Mouse (Mus musculus): ENCODE results near the gene Dusp22. TPM values are rescaled to one million over a fixed set of nuclear protein-coding genes. Genes with fewer than 3 reads are reported as not detected.

Gene Dusp22
- polyA plus RNA-seq, 1 experiment from 2014 or later = 18.0 TPM

DNA sequence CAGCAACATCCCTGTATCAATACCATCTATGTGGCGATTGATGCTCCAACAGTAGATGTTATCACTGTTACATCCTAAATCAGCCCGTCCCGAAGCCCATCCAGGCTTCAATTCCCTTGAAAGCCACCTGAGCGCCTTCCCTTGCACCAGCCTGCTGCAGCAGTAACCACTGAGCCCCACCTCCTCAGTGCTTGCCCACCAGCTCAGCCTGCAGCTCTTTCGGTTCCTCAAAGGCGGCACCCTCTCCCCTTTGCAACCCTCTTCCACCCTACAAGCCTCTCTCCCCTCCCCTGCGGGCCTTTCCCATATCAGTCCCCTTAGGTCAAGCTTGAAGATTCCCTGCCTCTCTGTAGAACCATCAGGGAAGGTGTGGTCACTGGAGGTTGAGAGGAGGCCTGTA is 68.4 kb downstream of the Dusp22 start:
- Histone ChIP-seq H3K4me1 (peaks cover 20% of the 10 kb centered on the region), H3K36me3 (replicated peaks) (no peaks in the 10 kb centered on the region), H3K4me3 (no peak overlapping the region), H3K27ac (replicated peaks) (no peak overlapping the region), H3K27me3 (replicated peaks; ENCODE audit: low read depth, poor library complexity, severe bottlenecking) (no peaks in the 10 kb centered on the region), H3K9me3 (no peaks in the 10 kb centered on the region)
- no peak for DNase-seq (ENCODE audit: low spot score)
- 92% methylated on average over 7 of the region's 7 CpGs for WGBS

DNA sequence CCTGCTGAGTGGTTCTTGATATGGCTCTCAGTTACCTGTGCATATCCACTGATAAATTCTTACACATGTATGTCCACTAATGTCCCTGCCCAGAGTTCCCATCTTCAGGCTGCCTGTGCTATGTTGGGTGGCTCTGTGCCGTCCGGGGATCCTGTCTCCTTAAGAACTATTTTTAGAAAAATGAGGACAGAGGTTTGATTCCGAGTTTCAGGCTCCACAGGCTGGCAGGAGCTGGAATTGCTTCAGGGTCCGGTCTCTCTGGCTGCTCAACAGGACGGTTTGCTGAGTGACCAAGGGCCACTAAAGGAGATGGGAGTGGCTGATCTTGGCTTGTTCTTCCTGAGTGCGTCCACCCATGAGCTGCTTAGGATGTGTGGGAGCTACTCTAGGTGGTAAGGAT is 69.4 kb downstream of the Dusp22 start:
- WGBS = 51% methylated on average over 6 of the region's 6 CpGs
- Histone ChIP-seq H3K27ac (replicated peaks) (no peak overlapping the region), H3K4me1 (peaks cover 10% of the 10 kb centered on the region)

DNA sequence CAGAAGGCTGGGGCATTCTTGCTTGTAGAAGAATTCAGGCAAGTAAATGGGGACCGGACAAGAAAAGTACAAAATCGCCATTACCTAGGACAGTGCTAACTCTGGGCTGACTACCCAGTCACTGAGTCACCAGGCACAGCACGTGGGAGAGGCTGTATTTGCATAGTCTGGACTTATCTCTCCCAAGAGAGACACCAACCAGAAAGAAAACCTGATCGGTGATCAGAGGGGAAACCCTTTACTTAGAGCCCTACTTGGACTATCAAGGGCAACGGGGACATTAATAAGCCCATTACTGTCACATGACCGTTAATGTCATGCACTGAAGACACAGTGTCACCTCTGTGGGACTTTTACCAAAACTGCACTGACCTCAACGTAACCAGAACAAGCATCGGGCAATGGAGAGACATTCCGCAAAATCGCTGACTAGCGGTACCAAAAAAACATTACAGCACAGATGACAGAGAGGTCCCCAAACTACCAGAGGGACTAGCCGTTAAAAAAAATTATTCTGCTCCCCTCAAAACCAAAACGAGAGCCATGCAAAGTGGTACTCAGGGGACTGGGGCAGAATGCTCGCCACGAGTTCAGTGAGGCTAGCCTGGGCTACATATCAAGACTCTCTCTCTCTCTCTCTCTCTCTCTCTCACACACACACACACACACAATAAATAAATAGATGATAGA is 70.5 kb downstream of the Dusp22 start:
- no peak for DNase-seq (ENCODE audit: low spot score)
- Histone ChIP-seq H3K27me3 (replicated peaks; ENCODE audit: low read depth, poor library complexity, severe bottlenecking) (no peaks in the 10 kb centered on the region), H3K36me3 (replicated peaks) (no peaks in the 10 kb centered on the region), H3K9me3 (no peaks in the 10 kb centered on the region), H3K27ac (replicated peaks) (no peak overlapping the region), H3K4me1 (peaks cover 1% of the 10 kb centered on the region), H3K4me3 (no peak overlapping the region)
- 85% methylated on average over 15 of the region's 15 CpGs for WGBS

More for the DNA sequence above, 69.4 kb downstream of the Dusp22 start:
- H3K36me3 ChIP-seq (replicated peaks) = no peaks in the 10 kb centered on the region
- DNase-seq (ENCODE audit: low spot score) = no peak
- no peaks in the 10 kb centered on the region for H3K27me3 ChIP-seq (replicated peaks; ENCODE audit: low read depth, poor library complexity, severe bottlenecking)
- H3K4me3 ChIP-seq = no peak overlapping the region
- no peaks in the 10 kb centered on the region for H3K9me3 ChIP-seq

DNA sequence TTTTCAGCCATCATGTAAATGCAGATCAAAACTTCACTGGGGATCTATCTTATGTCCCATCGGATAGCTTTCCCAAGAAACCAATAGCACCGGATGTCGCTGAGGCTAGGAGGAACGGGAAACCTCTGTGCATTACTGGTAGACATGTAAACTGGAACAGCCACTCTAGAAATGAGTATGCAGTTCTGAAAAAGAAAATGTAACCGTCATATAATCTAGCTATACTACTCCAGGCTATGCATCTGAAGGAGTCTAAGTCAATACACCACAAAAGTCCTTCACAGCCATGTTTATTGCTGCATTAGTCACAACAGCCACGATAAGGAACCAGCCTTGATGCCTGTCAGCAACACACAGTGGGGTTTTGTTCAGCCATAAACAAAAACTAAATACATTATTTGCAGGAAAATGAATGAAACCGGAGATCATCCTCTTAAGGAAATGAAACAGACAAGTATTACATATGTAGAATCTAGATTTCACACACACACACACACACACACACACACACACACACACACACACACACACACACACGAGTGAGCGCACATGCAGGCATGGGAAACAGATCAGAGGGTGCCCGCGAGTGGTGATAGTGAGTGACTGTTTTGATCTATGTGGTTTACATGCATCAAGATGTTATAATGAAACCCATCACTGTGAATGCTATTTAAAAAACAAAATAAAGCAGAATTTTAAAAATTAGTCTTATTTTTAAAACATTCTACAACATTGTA is 73.1 kb downstream of the Dusp22 start:
- WGBS = 87% methylated on average over 11 of the region's 11 CpGs
- DNase-seq (ENCODE audit: low spot score) = no peak
- Histone ChIP-seq H3K4me1 (no peaks in the 10 kb centered on the region), H3K27me3 (replicated peaks; ENCODE audit: low read depth, poor library complexity, severe bottlenecking) (no peaks in the 10 kb centered on the region), H3K4me3 (no peak overlapping the region), H3K36me3 (replicated peaks) (no peaks in the 10 kb centered on the region), H3K27ac (replicated peaks) (no peak overlapping the region), H3K9me3 (no peaks in the 10 kb centered on the region)

DNA sequence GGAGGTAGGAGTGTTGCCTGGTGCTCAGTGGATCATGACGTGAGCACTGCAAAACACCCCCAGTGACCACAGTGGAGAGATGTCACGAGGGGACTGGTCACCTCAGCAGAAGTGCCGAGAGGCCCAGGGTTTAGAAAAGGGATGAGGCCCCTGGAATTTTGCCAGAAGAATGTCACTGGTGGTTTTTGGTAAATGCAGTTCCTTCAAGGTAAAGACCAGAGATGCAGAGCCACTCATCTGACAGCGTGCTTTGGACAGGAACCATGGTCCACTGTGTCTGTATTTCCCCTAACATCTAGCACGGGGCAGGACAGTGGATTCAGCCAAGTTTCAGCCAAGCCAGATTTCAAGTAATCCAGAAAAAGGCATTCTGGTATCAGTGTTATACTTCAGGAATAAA is 76.9 kb downstream of the Dusp22 start:
- Histone ChIP-seq H3K36me3 (replicated peaks) (no peaks in the 10 kb centered on the region), H3K4me1 (no peaks in the 10 kb centered on the region), H3K4me3 (no peak overlapping the region), H3K9me3 (no peaks in the 10 kb centered on the region), H3K27ac (replicated peaks) (no peak overlapping the region), H3K27me3 (replicated peaks; ENCODE audit: low read depth, poor library complexity, severe bottlenecking) (no peaks in the 10 kb centered on the region)
- WGBS = 83% methylated on average over 5 of the region's 5 CpGs
- DNase-seq (ENCODE audit: low spot score) = no peak

DNA sequence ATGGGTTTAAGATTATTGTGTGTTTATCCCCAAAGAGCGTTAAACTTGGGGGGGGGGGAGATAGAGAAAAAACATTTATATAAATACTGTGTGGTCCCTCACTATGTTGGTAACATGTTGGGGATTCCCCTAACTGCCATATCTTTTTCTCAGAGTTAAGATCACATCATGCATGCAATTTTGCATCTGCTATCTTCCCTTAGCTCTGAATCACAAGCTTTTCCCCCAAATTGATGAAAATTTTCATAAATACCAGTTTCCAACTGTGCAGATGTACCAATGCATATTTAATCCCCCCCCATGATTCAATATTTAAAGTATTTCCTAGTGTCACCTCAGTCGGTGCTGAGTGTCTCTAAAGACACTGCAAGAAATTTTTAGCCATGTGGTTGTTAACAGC is 77.5 kb downstream of the Dusp22 start:
- no peaks in the 10 kb centered on the region for H3K9me3 ChIP-seq
- no peaks in the 10 kb centered on the region for H3K4me1 ChIP-seq
- no peak overlapping the region for H3K4me3 ChIP-seq
- no peaks in the 10 kb centered on the region for H3K27me3 ChIP-seq (replicated peaks; ENCODE audit: low read depth, poor library complexity, severe bottlenecking)
- no peak overlapping the region for H3K27ac ChIP-seq (replicated peaks)
- H3K36me3 ChIP-seq (replicated peaks) = no peaks in the 10 kb centered on the region
- no peak for DNase-seq (ENCODE audit: low spot score)
- WGBS = 87% methylated on average over 2 of the region's 2 CpGs

DNA sequence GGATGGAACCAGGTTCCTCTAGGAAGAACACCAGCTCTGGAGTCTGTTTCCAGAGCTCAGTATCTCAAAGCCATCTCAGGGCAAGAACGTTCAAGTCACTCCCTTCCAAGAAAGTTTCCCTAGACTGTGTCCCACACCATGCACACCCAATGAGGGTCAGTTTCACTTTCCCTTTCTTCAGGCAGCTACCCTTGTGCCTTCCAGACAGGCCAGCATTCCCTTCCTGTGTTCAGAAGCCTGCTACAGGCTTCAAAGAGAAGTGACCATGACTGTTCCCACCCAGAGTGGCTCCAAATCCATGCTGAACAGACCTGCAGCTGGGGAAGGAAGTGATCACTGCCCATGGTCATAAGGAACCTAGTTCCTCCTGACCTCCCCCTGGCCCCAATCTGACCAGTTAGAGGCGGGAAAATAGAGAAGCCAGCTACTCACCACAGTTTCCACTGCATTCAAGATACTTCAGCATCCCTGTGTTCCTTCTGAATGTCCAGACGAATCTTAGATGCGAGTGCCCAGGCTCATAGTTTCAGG is 78.6 kb downstream of the Dusp22 start:
- DNase-seq (ENCODE audit: low spot score) = no peak
- Histone ChIP-seq H3K9me3 (no peaks in the 10 kb centered on the region), H3K27me3 (replicated peaks; ENCODE audit: low read depth, poor library complexity, severe bottlenecking) (no peaks in the 10 kb centered on the region), H3K4me3 (no peak overlapping the region), H3K36me3 (replicated peaks) (no peaks in the 10 kb centered on the region), H3K27ac (replicated peaks) (no peak overlapping the region), H3K4me1 (no peaks in the 10 kb centered on the region)
- WGBS = 85% methylated on average over 4 of the region's 4 CpGs

DNA sequence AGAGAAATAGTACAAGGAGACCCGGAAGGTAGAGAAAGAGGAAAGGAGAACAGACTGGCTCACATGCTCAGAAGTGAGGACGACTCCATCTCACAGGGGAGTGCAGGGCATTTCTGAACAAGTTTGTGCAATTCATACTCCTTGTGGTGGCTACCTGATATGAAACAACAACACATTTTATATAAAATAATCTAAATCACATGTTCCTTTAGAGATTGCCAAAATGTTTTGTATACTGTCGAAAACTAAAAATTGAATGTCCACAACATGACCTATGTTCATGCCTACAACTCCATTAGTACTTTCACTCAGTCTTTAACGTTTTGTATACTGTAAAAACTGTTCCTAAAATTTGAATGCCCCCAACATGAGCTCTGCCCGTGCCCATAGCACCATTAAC is 81.4 kb downstream of the Dusp22 start:
- H3K27me3 ChIP-seq (replicated peaks; ENCODE audit: low read depth, poor library complexity, severe bottlenecking) = no peaks in the 10 kb centered on the region; the same call in 1 of the 2 replicates
- no peaks in the 10 kb centered on the region for H3K9me3 ChIP-seq
- no peak overlapping the region for H3K4me3 ChIP-seq
- no peak for DNase-seq (ENCODE audit: low spot score)
- no peak overlapping the region for H3K27ac ChIP-seq (replicated peaks)
- no peaks in the 10 kb centered on the region for H3K36me3 ChIP-seq (replicated peaks)
- H3K4me1 ChIP-seq = no peaks in the 10 kb centered on the region
- 79% methylated on average over 5 of the region's 5 CpGs for WGBS

DNA sequence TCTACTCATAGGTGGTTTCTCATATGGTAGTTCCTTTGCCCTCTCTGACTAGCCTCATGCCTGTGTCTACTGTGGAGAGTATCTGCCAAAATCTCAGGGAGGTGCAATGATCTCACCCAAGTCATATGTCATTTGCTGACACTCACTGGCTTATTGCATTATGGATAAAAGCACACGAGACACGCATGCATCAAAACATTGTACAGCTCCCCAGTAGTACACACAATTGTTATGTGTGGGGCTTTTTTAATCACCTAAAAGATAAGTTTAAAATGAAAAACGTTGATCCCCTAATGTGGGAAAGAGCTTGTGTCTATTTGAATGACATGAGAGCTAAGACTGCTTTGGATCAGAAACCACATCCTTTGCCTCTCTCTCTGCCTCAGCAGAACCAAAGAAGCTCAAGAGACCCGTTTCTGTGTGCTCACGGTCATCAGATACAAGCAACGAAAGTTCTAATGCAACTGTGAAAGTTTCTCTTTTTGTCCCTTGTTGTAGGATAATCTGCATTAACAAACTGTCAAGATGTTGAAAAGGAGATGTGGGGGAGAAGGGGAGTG is 82.7 kb downstream of the Dusp22 start:
- DNase-seq (ENCODE audit: low spot score) = no peak
- H3K4me1 ChIP-seq = no peaks in the 10 kb centered on the region
- H3K36me3 ChIP-seq (replicated peaks) = no peaks in the 10 kb centered on the region
- no peaks in the 10 kb centered on the region for H3K9me3 ChIP-seq
- H3K27ac ChIP-seq (replicated peaks) = no peak overlapping the region
- H3K4me3 ChIP-seq = no peak overlapping the region
- peaks cover 12% of the 10 kb centered on the region for H3K27me3 ChIP-seq (replicated peaks; ENCODE audit: low read depth, poor library complexity, severe bottlenecking)
- 82% methylated on average over 6 of the region's 6 CpGs for WGBS

DNA sequence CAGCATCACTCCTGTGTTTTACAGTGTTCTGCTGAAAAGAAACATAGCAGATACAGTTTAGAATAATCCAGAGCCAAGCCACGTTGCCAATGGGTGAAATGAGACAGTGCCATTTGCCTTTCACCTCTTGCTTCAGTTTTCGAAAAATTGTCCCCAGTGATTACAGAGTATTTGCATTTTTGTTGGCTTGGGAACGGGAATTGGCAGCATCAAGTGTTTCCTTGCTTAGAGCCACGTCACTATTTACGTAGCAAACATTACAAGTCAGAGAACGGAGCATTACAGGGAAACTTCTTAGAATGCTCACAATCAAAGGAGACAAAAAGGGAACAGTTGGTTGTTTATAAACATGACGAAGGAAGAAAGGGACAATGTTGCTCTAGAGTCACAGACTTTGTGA is 85.3 kb downstream of the Dusp22 start:
- DNase-seq (ENCODE audit: low spot score) = no peak
- Histone ChIP-seq H3K27ac (replicated peaks) (no peak overlapping the region), H3K4me3 (no peak overlapping the region), H3K4me1 (peaks cover 16% of the 10 kb centered on the region), H3K9me3 (no peaks in the 10 kb centered on the region), H3K36me3 (replicated peaks) (no peaks in the 10 kb centered on the region), H3K27me3 (replicated peaks; ENCODE audit: low read depth, poor library complexity, severe bottlenecking) (peaks cover 38% of the 10 kb centered on the region)
- 78% methylated on average over 7 of the region's 7 CpGs for WGBS

DNA sequence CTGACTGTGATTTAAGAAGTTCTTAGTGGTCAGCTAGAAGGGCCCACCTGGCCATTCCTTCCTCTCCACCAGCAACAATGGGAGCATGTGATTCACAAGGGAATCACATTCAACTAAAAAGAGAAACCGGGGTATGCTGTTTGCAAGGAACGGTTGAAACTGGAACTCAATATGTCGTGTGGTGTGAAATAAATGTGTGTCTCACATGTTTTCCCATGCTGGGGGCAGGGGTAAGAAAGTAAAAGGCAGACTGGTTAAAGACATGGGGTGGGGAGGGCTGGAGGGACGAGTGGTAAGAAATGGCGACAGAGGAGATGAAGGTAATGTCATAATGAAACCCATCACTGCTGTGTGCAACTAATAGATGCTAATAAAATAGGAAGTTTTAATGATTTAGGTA is 87.3 kb downstream of the Dusp22 start:
- H3K4me3 ChIP-seq = no peak overlapping the region
- peaks cover 58% of the 10 kb centered on the region for H3K27me3 ChIP-seq (replicated peaks; ENCODE audit: low read depth, poor library complexity, severe bottlenecking)
- WGBS = 74% methylated on average over 5 of the region's 5 CpGs
- no peaks in the 10 kb centered on the region for H3K36me3 ChIP-seq (replicated peaks)
- no peak for DNase-seq (ENCODE audit: low spot score)
- H3K9me3 ChIP-seq = no peaks in the 10 kb centered on the region
- H3K4me1 ChIP-seq = peaks cover 25% of the 10 kb centered on the region
- no peak overlapping the region for H3K27ac ChIP-seq (replicated peaks)

DNA sequence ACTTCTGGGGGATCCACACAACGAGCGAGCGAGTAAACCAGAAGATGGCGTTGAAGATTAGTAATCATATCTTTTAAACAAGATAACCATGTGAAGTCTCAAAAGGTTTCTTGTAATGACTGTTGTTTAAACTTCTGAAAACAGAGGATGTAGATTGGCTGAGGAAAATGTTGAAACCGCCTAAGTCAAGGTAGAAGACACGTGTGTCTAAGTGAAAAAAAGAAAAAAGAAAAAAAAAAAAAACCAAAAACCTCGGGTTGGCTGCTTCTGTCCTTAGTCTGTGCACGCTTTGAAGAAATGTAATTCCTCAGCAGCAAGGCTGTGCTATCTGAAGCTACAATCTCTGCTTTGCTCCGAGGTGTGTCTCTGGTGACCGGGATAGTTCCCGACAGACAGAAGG is 87.7 kb downstream of the Dusp22 start:
- no peaks in the 10 kb centered on the region for H3K9me3 ChIP-seq
- no peak for DNase-seq (ENCODE audit: low spot score)
- 70% methylated on average over 11 of the region's 11 CpGs for WGBS
- no peak overlapping the region for H3K27ac ChIP-seq (replicated peaks)
- peaks cover 25% of the 10 kb centered on the region for H3K4me1 ChIP-seq
- no peaks in the 10 kb centered on the region for H3K36me3 ChIP-seq (replicated peaks)
- H3K4me3 ChIP-seq = no peak overlapping the region
- peaks cover 62% of the 10 kb centered on the region for H3K27me3 ChIP-seq (replicated peaks; ENCODE audit: low read depth, poor library complexity, severe bottlenecking)

DNA sequence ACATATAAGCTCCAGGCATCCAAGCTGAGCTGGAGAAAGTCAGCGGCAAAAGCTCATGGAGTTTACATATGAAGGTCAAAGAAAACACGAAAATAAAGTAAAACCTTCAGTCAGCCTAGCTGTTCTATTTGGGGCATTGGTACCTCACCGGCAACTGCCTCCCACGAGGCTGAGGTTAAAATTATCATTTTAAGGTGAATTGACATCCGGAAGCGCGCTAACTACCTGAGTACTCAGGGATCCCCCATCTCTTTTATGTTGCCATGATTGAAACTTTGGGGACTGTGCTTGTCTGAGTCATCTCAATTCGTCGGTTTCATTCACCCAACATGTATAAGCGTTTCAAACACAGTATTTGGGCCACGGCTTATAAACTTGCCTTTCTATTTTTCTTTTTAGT is 88.5 kb downstream of the Dusp22 start:
- H3K27me3 ChIP-seq (replicated peaks; ENCODE audit: low read depth, poor library complexity, severe bottlenecking) = peaks cover 70% of the 10 kb centered on the region
- H3K9me3 ChIP-seq = no peaks in the 10 kb centered on the region
- WGBS = 54% methylated on average over 11 of the region's 11 CpGs
- no peak for DNase-seq (ENCODE audit: low spot score)
- H3K4me3 ChIP-seq = no peak overlapping the region; the same call in 1 of the 2 replicates
- peaks cover 25% of the 10 kb centered on the region for H3K4me1 ChIP-seq
- no peak overlapping the region for H3K27ac ChIP-seq (replicated peaks)
- no peaks in the 10 kb centered on the region for H3K36me3 ChIP-seq (replicated peaks)

Measured in embryonic facial prominence, embryonic 10.5 days (tissue).